Mouse (Mus musculus) liver, postnatal 0 days (tissue): ENCODE measurements around the gene Prkrip1. TPM values are rescaled to one million over a fixed set of nuclear protein-coding genes. Genes with fewer than 3 reads are reported as not detected.
"Not testable (repeated sequence)": the region's sequence is repeated elsewhere in the genome, so short reads cannot be mapped to it uniquely, and the experiment has no call there.

ENCODE experiments used
- ATAC-seq: fragments of 200-750 bp; cut with Nextera tagmentation; 2 replicates; pipeline ENCODE4 v1.8.0; 2017; ENCODE audit warnings: mild to moderate bottlenecking, moderate library complexity
- DNase-seq: peaks from one replicate; pipeline ENCODE4 v3.0.0-alpha.2; 2016
- H3K27ac ChIP-seq: fragments of 300-500 bp; sonication (generic); 2 replicates; pipeline ENCODE4 v1.5.1; 2014; ENCODE audit warnings: antibody characterized with exemption, moderate library complexity, mild to moderate bottlenecking, low read depth
- H3K27me3 ChIP-seq: fragments of 300-500 bp; sonication (generic); 2 replicates; pipeline ENCODE4 v1.6.1; 2014; ENCODE audit warnings: low read length, control low read depth, mixed read lengths; ENCODE audit not compliant: insufficient read depth
- H3K36me3 ChIP-seq: fragments of 300-500 bp; sonication (generic); replicated peaks from 2 replicates; pipeline ENCODE4 v1.6.1; 2014; ENCODE audit warnings: mild to moderate bottlenecking, control low read depth, low read length, moderate library complexity, mixed read lengths; ENCODE audit not compliant: insufficient read depth
- H3K4me1 ChIP-seq: fragments of 300-500 bp; sonication (generic); 2 replicates; pipeline ENCODE4 v1.6.1; 2014; ENCODE audit warnings: antibody characterized with exemption, mild to moderate bottlenecking, control low read depth; ENCODE audit not compliant: insufficient read depth
- H3K4me2 ChIP-seq: fragments of 300-500 bp; sonication (generic); 2 replicates; pipeline ENCODE4 v1.6.1; 2014; ENCODE audit warnings: low read depth, mild to moderate bottlenecking, low read length, moderate library complexity, mixed read lengths
- H3K4me3 ChIP-seq: fragments of 300-500 bp; sonication (generic); 2 replicates; pipeline ENCODE4 v1.5.1; 2014; ENCODE audit warnings: low read depth, low read length
- H3K9ac ChIP-seq: fragments of 300-500 bp; sonication (generic); replicated peaks from 2 replicates; pipeline ENCODE4 v1.6.1; 2014; ENCODE audit warnings: mild to moderate bottlenecking, moderate library complexity
- H3K9me3 ChIP-seq: fragments of 300-500 bp; sonication (generic); 2 replicates; pipeline ENCODE4 v1.6.1; 2016; ENCODE audit warnings: mild to moderate bottlenecking, control low read depth, low read length, mixed read lengths
- CTCF ChIP-seq: sonication (generic); IDR thresholded peaks from 2 replicates; pipeline ENCODE4 v1.5.1; 2016; ENCODE audit warnings: antibody characterized with exemption, low read depth
- EP300 ChIP-seq: IDR thresholded peaks from 2 replicates; pipeline ENCODE4 v1.6.1; 2016; ENCODE audit warnings: antibody characterized with exemption, low read depth, mild to moderate bottlenecking
- WGBS: fragments of 180-500 bp; shearing (Covaris S2); extraction: QIAGEN DNeasy Blood & Tissue Kit; methylation state at CpG from one replicate; pipeline ENCODE4 v1.1.7; 2014; ENCODE audit not compliant: insufficient replicate concordance; 5-methylcytosine and 5-hydroxymethylcytosine counted together
- polyA plus RNA-seq: library from polyadenylated mRNA; unstranded; fragments of >200 nt; fragmentation: Nextera tagmentation; extraction: Ambion mirVana; gene quantifications from 2 replicates; pipeline ENCODE4 v1.2.1, GENCODE M21; 2015

Gene Prkrip1
- polyA plus RNA-seq, 1 experiment from 2014 or later: 19.6 TPM

GRCm38 (mm10) chr5:136169626-136170511 is 28.9 kb downstream of the Prkrip1 start:
- TF ChIP-seq EP300 (no peak), CTCF (no peak)
- ATAC-seq: peak; percentile 53
- peak overlapping the region; percentile 64 for H3K9ac ChIP-seq

GRCm38 (mm10) chr5:136168071-136168470 is 30.7 kb downstream of the Prkrip1 start:
- Histone ChIP-seq H3K4me2 (no peak overlapping the region), H3K27me3 (no peaks in the 10 kb centered on the region), H3K4me3 (no peak overlapping the region), H3K9me3 (no peaks in the 10 kb centered on the region), H3K9ac (no peak overlapping the region), H3K27ac (no peak overlapping the region), H3K36me3 (peaks cover 7% of the 10 kb centered on the region), H3K4me1 (peaks cover 18% of the 10 kb centered on the region)
- no peak for TF ChIP-seq EP300
- peak; percentile 58 for TF ChIP-seq CTCF
- no peak for DNase-seq
- no peak for ATAC-seq
- WGBS: 85% methylated on average over 3 of the region's 3 CpGs

More at GRCm38 (mm10) chr5:136169626-136170511, 28.9 kb downstream of the Prkrip1 start:
- Histone ChIP-seq H3K4me1 (peaks cover 29% of the 10 kb centered on the region), H3K9me3 (no peaks in the 10 kb centered on the region), H3K27ac (peak overlapping the region; percentile 85), H3K4me2 (peak overlapping the region; percentile 71), H3K4me3 (peak overlapping the region; percentile 54), H3K36me3 (peaks cover 7% of the 10 kb centered on the region), H3K27me3 (no peaks in the 10 kb centered on the region)
- WGBS: 12% methylated on average over 15 of the region's 15 CpGs
- DNase-seq: peak; percentile 56

GRCm38 (mm10) chr5:136167296-136167695 is 31.5 kb downstream of the Prkrip1 start:
- Histone ChIP-seq H3K27me3 (no peaks in the 10 kb centered on the region), H3K4me3 (no peak overlapping the region), H3K9ac (no peak overlapping the region), H3K9me3 (no peaks in the 10 kb centered on the region), H3K4me2 (no peak overlapping the region), H3K36me3 (peaks cover 7% of the 10 kb centered on the region), H3K4me1 (peaks cover 13% of the 10 kb centered on the region), H3K27ac (no peak overlapping the region)
- TF ChIP-seq EP300 (no peak), CTCF (no peak)
- DNase-seq: no peak
- ATAC-seq: no peak
- WGBS: 84% methylated on average over 4 of the region's 4 CpGs

GRCm38 (mm10) chr5:136165246-136165645 is 33.5 kb downstream of the Prkrip1 start:
- H3K36me3 ChIP-seq: peaks cover 9% of the 10 kb centered on the region
- no peaks in the 10 kb centered on the region for H3K27me3 ChIP-seq
- no peak for TF ChIP-seq EP300
- no peak for TF ChIP-seq CTCF
- H3K4me1 ChIP-seq: 0 out of 2 replicates have a peak, but pooled peaks cover 2% of the 10 kb centered on the region
- ATAC-seq (no peak), DNase-seq (no peak)
- H3K9me3 ChIP-seq: no peaks in the 10 kb centered on the region
- H3K27ac ChIP-seq: no peak overlapping the region
- H3K4me3 ChIP-seq: no peak overlapping the region
- H3K4me2 ChIP-seq: no peak overlapping the region
- 81% methylated on average over 8 of the region's 8 CpGs for WGBS
- no peak overlapping the region for H3K9ac ChIP-seq

- Histone ChIP-seq H3K4me3 (no peak overlapping the region), H3K27me3 (no peaks in the 10 kb centered on the region), H3K9ac (no peak overlapping the region), H3K4me2 (no peak overlapping the region), H3K9me3 (no peaks in the 10 kb centered on the region), H3K27ac (no peak overlapping the region), H3K4me1 (no peaks in the 10 kb centered on the region), H3K36me3 (peaks cover 10% of the 10 kb centered on the region)
- TF ChIP-seq CTCF (no peak), EP300 (no peak)
- ATAC-seq (no peak), DNase-seq (no peak)
- 76% methylated on average over 11 of the region's 11 CpGs for WGBS
Measured at GRCm38 (mm10) chr5:136163807-136164474, 34.8 kb downstream of the Prkrip1 start.

- H3K9me3 ChIP-seq, H3K9ac ChIP-seq, H3K27me3 ChIP-seq, H3K4me3 ChIP-seq, H3K27ac ChIP-seq, ATAC-seq, H3K36me3 ChIP-seq, DNase-seq, H3K4me2 ChIP-seq, H3K4me1 ChIP-seq: not testable (repeated sequence)
- WGBS: 84% methylated on average over 11 of the region's 12 CpGs
Measured at GRCm38 (mm10) chr5:136160084-136160483, 38.7 kb downstream of the Prkrip1 start.
